Mouse (Mus musculus): ENCODE measurements around the gene Negr1.

Negr1 gene

DNA sequence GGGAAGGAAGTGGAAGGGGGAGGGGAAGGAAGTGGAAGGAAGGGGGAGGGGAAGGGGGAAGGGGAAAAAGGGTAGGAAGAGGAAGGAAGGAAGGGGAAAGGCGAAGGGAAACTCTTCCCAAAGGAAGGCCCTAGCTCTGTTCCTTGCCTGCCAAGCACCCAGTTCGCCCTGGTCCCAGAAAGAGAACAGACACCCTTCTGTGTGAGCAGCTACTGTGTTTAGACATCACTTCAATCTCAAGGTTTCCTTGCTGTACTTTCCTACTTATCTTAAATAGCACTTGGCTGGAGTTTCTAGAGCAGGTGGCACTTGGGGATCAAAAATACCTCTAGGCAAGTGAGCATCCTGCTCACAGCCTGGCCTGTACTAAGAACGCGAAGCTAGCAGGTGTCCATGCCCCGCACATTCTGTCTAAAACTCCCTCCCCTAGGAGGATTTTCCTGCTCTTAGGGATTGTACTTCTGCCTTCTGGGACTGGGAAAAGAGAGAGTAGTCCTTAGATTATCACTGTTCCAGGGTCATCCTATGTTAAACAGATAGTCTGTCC lies 128.5 kb downstream of the Negr1 start:
- DNase-seq (ENCODE audit: low read depth, low spot score): no peak

DNA sequence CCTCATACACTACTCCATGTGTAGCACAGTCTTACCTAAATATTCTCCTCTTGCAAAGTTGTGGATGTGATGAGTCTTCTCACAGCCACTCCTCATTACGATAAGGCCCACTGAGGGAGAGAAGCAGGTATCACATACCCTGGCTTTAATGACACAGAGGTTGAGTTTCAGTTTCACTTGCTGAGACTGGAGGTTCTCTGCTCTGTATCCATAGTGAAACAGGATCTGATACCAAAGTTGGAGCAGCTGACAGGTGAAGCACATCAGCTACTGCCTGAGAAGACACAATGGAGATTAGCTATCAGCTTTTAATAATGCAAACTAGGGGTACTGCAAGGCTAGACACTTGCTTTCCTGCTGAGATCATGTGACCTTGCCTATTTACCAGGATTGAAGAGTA lies 137.1 kb downstream of the Negr1 start:
- no peak for DNase-seq (ENCODE audit: low read depth, low spot score)

DNA sequence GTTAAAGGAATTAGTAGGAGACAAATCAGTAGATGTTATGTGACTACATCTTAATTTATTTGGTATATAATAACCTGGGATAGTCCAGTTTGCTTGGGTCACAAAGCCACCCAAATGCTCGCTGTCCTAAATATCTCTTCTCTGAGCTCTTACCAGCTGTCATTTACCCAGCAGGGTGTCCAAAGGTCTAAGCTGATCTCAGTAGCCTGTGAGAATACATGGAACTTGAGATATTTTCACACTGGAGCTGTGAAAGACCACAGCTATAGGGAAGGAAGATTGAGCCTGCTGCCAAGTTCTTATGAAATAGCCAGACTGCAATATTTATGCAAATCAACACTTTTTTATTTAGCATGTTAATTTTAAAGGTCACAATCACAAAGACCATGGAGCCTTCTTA lies 141.6 kb downstream of the Negr1 start:
- no peak for DNase-seq (ENCODE audit: low read depth, low spot score)

DNA sequence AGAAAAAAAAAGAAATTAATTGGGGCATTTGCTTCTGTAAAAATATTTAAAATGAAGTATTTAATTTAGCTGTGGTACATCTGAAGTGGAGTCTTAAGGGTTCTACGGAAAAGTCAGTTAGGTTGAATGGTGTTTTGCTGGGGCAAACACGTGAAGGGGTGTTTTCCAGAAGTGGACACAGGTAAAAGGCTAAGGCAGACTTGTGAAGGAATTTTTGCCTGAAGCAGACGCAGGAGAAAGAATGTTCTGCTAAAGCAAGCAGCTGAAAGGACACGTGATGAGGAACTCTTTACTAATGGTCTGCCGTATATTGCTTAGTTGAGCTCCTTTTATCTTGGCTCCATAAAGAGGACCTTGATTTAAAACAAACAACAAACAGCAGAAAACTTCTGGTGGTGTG lies 148.6 kb downstream of the Negr1 start:
- no peak for DNase-seq (ENCODE audit: low read depth, low spot score)

DNA sequence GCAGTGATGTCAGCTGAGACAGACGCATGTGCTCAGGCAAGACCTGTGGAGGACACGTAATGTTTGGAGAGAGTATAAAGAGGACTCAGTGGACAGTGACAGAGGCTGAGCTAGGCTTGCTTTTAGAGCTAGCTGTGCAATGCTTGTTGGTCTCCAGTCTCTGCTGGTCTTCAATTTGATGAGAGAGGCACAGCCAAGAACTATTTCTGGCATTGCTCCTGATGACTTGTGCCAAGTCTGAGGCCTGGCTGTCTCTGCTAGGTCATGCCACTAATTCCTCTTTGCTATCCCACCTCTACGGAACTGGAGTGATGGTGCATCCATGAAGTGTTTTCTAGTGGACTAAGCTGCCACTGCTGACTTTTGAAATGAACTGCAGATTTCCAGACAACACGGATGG lies 149.1 kb downstream of the Negr1 start:
- no peak for DNase-seq (ENCODE audit: low read depth, low spot score)

DNA sequence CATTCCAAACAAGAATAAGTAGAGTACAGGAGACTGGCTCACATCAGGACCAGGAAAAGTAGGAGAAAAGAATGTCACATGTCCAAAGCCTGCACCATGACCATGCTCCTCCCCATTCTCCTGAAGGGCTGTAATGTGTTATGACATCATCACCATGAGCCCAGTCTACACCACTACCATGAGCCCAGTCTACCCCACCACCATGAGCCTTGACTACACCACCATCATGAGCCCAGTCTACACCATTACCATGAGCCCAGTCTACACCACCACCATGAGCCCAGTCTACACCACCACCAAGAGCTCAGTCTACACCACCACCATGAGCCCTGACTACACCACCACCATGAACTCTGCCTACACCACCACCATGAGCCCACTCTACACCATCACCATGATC lies 174.7 kb downstream of the Negr1 start:
- no peak for DNase-seq (ENCODE audit: low read depth, low spot score)

DNA sequence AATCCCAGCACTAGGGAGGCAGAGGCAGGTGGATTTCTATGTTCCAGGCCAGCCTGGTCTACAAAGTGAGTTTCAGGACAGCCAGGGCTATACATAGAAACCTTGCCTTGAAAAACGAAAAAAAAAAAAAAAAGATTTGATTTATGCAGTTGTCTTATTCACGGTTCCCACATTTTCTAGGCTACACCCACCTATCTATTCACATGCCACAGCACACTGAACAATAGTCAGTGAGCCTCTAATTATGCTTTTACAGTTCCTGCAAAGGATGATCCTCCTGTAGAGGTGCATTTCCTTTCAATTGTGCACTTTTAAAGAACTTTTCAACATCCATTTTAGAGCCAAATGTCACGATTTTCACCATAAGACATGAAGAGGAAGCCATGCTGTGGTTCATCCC lies 177.9 kb downstream of the Negr1 start:
- no peak for DNase-seq (ENCODE audit: low read depth, low spot score)

DNA sequence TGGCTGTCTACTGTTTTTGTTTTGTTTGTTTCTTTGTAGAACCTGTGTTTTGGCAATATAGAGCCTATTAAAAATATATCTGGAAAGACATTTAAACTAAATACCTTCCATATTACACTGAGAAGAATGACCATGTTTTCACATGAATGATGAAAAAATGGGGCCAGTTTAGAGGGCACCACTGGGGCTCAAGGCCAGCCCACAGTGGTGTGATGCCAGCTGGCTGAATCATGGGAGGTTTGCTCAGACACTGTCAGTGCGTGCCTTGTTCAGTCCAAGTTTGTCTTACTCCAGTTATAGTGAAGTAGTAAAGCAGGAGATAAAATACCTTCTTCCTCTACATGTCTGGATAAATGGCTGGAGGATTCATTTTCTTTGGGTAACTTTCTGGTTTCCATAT lies 181.7 kb downstream of the Negr1 start:
- DNase-seq (ENCODE audit: low read depth, low spot score): no peak

DNA sequence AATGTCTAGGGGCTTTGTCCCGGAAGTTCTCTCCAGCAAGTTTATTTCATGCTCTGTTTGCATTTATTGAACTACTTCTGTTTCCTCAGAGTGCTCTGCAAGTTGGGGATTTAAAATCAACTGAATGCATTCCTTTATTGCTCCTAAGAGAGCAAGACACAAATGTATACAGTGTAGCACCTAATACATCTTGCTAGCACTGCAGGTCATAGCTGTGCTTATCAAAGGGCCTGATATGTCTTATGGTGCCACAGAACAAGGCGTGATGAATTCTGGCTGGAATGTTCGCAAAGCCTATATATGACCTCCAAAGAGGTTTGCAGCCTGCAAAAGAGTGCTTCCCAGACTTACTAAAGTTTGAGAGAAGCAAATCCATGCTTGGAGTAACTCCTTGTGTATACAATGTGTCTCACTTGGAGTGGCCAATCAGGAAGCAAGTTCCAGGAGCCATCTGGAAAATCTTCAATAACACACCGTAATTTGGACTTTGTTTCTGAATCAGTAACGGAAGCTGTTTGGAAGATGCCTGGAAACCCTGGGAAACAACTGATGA lies 183.7 kb downstream of the Negr1 start:
- peak; percentile 72 for DNase-seq (ENCODE audit: low read depth, low spot score)

DNA sequence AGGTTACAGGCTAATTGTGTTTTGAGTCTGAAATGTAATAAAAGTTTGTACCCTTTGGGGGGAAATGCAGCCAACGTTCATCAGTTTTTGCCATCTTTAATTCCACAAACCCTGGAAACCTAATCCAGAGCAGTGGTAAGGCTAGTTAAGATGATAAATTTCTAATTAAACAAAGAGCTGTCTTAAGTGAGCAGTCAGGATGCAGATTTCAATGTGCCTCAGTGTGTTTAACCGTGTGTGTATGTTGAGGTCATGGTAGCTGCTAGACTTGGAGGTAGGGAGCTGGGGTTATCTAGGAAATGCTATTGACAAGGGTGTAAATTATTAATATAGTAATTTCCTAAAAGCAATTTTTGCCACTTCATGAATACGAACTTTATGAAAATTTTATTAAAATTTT lies 185.9 kb downstream of the Negr1 start:
- no peak for DNase-seq (ENCODE audit: low read depth, low spot score)

DNA sequence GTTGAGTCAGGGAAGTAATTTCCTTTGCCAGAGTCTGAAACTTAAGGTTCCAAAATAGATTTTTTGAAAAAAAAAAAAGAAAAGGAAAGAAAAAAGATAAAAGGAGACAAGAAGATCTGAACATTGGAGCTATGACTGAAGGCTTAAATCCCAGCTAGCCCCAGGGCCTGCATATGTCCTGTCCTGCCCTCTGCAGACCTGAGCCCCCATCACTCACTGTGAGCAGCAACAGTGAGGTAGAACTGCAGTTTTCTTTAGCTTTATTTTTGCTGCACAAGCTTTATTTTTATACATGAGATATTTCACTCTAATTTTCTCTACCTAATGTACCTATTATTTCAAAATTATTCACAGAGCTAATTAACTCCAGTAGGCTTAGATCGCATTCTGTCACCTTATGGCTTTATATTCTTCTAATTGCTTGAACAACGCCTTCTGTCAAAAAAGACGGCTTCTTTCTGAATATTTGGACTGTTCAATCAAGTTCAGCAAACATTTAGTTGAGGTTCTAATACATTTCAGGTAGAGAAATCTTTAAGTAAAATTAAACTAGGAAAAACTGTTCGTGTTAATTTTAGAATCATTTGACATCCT lies 192.3 kb downstream of the Negr1 start:
- no peak for DNase-seq (ENCODE audit: low read depth, low spot score)

DNA sequence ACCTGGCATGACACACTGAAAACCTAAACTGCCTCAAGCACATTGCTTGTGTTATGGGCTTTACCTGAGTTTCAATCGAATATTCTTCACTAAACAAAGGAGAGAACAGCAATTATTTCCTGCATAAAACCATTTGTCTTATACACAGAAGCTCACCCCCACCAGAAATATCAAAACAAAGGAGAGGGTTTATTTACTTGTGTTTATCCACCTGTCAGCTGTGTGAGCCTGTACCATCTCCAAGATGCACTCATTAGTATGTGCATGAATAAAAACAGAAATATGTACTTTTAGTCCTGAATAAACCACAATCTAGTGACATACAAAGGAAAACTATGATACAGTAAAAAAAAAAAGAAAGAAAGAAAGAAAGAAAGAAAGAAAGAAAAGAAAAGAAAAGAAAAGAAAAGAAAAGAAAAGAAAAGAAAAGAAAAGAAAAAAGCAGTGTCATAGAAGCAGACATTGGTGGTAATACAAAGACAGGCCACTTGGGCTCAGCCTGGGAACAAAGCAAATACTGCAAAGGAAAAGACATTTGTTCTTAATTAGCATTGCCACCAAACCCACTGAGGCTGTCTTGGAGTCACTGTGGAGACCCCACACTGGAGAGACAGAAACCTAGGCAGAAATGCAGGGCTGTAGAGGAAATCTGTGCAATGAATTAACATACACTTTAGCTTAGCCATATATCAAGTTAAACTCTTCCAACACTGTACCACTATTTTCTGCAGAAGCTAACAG lies 193.4 kb downstream of the Negr1 start:
- peak; percentile 43 for DNase-seq (ENCODE audit: low read depth, low spot score)

DNA sequence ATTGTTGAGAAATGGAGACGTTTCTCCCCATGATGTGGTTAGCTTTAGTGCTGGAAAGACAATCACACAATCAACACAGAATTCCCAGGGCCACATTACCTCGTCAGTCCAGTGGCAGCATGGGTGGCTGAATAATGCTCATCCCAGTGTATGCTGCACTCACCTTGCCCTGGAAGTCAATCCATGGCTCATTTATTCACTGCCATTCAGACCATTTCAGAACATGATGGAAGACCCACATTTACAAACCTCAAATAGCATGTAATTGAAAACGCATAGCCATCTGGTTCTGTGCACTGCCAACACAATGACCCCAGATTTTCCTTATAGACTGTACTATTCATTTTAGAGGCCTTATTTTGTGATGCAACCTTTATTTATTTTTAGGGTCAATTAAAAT lies 203.4 kb downstream of the Negr1 start:
- DNase-seq (ENCODE audit: low read depth, low spot score): no peak

DNA sequence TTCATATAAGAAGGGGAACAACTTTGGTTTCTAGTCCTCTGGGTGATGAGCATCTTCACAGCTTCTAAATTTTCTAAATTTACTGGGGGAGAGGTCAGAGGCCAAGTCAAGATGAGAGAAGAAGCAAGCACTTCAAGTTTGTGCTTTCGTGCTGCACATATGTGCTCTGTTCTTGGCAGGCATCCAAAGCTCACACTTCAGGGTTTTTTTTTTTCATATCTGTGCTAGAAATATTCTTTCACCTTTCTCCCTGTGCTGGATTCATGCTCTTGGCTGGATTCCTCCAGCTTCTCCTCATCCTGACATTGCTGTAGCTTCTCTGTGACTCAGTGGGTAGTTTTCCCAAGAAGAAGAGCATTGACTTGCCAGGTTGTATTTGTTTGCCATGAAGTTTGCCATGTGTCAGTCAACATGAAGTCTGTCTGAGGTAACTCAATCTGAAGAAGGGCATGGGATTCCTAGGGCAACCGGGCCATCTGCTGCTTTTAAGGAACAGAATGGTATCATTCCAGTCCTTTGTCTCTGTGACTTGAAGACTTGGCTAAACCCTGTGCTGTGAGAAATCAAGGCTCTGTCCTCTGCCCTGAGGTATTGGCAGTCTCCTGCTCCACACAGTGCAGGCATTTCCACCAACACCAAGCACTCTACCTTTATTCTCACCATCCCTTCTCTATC lies 204.7 kb downstream of the Negr1 start:
- no peak for DNase-seq (ENCODE audit: low read depth, low spot score)

DNA sequence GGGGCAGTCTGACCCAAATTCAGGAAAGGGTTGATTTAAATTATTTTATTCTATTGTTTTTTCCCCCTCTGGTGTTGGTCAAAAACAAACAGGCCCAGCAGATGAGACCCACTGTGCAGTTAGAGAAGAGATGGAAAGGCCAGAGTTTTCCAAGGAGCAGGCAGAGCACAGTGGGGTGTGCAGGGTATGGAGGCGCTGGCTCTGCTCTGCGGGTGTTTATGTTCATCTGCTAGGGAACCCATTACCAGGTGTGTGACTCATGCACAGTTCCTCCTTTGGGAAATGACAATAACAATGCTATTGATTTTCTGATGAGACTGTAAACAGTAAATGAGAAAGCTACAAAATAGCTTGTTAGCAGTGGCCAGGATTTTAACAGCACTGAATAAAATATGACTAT lies 210.0 kb downstream of the Negr1 start:
- DNase-seq (ENCODE audit: low read depth, low spot score): no peak

DNA sequence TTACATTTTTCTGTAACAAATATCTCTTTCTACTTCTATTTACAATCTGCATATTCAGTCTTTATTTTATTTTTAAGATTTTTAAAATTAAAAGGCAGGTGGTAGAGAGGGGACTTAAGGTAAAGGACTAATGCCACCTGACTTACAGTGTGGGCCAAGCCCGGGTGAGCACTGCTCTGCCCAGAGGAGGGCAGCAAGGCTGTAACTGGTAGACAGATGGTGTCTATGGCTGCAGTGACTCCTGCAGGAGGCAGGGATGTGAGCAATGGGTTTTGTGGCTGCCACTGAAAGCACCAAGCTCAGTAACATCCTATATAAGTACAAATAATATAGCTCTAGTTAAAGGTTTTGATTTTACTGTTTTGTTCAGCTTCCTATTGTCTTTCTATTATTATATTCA lies 210.5 kb downstream of the Negr1 start:
- no peak for DNase-seq (ENCODE audit: low read depth, low spot score)

DNA sequence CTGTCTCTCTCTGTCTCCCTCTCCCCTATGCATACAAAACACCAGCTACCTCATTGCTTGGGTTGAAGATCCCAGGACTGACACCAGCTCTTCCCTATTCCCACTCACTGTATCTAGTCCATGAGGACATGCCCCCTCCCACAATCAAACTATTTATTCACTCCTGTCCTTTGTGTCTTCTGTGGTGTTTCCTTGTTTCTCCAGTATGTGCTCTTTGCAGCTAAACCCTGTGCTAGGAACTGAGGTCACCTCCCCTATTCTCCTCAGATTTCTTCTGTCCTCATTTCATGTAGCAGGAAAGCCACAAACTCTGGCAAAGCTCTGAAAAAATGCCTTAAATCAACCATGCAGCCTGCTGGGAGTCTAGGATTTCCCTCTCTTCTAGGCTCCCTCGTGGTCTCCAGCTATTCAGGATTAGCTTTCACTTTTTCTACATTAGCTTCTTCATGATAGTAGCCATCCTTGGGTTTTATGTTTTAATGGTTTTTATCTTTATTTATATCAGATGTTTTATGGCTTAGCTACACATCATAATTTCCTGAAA lies 222.8 kb downstream of the Negr1 start:
- no peak for DNase-seq (ENCODE audit: low read depth, low spot score)

DNA sequence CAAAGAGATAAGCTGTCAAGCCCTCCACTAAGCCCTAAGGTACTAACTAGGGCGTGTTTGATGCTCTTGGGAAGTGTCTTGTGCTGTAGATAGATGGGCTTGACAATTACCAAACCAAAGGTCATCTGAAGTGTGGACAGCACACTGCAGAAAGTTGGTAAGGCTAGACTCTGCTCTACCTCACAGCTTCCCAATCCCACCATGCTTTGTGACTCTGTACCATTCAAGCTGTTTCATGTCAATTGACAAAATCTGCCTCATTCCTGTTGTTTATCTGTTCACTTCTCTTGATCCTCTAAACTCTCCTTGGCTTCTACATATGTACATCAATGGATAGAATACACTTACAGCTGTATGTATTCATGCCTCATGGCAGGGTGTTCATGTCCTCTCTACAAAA lies 224.8 kb downstream of the Negr1 start:
- DNase-seq (ENCODE audit: low read depth, low spot score): no peak

DNA sequence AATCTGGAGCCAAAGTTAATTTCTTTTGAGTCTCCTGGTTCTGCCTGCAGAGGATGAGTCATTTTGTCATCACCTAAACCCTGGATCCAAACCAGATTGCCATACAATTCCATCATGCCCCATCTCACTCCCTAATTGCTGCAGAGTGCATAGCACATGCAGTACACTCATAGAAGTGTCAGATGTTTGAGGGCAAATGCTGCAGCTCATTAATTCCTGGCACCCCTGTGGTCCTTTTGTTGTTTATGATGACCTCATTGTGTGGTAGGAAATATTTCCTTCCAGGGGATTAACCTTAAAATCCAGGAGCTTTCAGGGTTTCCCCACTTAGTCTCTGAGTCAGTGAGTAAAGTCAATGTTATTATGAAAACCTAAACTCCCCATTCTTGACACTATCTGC lies 229.6 kb downstream of the Negr1 start:
- no peak for DNase-seq (ENCODE audit: low read depth, low spot score)

DNA sequence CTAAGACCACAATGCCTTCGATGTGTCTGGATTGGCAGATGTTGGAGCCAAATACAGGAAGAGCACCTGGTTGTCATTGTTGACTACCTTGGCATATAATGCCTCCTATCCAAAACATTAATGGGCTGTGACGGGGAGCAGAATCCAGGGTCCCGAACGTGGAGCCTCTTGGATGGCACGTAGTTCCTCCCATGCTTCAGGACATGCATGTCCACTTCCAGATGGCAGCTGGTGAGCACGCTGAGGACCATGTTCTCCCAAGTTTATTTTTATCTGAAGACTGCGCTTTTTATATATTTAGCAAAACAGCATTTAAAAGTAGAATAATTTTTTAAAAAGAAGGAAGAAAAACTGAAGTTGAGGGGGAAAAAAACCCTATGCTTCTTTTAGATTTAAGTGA lies 231.1 kb downstream of the Negr1 start:
- DNase-seq (ENCODE audit: low read depth, low spot score): no peak

DNA sequence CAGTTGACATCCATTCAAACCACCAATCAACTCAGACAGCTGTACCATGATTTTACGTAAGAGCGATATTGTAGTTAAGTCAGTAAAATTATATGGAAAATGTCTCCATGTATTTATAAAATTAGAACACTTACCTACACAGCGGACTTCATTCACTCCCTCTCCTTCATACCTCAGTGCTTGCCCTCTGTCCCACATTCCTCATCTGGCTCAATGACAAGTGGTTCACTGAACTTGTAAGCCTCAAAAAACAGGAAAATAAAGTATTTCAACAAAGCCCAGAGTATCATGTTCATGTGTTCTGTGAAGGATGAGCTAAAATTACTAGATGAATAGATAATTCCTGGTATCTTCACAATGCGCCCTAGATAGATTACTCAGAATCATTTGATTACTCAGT lies 232.5 kb downstream of the Negr1 start:
- DNase-seq (ENCODE audit: low read depth, low spot score): no peak

DNA sequence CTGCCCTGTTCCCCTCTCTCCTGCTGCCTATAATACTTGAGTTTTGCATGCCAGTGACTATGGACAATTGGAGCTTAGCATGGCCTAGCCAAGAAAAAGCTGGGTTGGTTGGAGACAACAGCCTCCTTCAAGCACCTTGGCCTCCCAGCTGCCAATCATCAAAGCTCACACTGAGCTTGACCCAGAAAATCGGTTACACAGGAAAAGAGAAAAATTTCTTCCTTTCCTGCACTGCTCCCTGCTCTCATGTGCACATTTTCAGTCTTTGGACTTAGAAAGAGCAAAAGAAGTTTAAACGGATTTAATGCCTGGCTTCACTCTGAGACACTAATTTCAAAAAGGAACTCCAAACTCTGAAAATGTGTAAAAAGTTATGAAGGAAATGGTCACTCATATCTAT lies 233.0 kb downstream of the Negr1 start:
- no peak for DNase-seq (ENCODE audit: low read depth, low spot score)
